Mouse (Mus musculus) forelimb bud, embryonic 11.5 days (tissue): ENCODE data around the gene Lsp1.

Experiments used
- DNase-seq: peaks from one replicate; pipeline ENCODE4 v3.0.0-alpha.2; 2012; ENCODE audit warnings: low read depth, low spot score

The Lsp1 gene

DNA sequence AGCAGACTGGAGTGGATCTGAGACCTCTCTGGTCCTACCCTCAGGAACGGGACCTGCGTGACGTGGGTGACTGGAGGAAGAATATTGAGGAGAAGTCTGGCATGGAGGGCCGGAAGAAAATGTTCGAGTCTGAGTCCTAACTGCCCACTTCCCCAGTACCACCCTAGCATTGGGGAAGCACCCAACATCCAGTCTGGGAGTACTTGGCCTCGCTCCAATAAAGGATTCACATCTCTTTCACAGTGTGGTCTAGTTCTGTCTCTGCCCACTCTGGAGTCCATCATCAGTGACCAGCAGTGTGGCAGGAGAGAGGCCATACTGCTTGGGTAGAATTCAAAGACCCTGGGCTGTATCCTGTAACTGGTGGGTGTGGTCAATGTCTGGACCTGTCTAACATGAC lies 16.4 kb upstream of the Lsp1 start:
- no peak for DNase-seq

DNA sequence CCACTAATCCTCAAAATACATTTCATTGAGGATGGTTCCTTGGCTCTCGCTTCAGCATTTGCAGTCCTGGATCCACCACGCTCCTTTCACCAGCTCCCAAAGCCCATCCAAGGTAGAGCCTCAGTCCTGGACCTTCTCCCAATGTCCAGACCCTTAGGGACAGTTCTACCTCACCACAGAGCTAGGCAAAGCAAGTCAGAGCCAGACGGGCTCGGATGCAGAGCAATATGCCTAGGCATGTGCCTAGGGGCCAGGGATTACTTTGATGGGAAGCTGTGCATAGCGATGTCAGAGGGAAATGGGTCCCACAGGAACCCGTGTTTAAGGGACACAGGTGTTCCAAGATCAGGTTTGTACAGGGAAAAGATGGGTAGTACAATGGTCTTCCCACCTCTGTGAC lies 15.3 kb upstream of the Lsp1 start:
- DNase-seq, result no peak

DNA sequence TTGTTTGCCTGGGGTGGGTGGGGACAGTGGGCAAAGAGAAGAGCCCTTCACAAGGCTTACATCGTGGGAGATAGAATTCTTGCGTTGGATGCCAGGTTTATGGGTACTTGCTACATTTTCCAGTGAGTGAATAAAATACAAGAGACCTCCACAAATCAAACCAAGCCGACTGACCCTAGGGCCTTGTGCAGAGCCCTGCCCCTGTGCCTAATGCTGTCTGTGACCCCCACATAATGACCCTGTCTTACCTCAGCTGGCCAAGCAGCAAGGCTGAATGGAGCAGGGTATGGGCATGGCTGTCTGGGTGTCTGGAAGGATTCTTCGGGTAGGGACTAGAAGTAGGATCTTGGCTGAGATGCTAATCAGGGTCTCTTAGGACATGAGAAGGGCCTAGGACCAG lies 14.3 kb upstream of the Lsp1 start:
- no peak for DNase-seq

DNA sequence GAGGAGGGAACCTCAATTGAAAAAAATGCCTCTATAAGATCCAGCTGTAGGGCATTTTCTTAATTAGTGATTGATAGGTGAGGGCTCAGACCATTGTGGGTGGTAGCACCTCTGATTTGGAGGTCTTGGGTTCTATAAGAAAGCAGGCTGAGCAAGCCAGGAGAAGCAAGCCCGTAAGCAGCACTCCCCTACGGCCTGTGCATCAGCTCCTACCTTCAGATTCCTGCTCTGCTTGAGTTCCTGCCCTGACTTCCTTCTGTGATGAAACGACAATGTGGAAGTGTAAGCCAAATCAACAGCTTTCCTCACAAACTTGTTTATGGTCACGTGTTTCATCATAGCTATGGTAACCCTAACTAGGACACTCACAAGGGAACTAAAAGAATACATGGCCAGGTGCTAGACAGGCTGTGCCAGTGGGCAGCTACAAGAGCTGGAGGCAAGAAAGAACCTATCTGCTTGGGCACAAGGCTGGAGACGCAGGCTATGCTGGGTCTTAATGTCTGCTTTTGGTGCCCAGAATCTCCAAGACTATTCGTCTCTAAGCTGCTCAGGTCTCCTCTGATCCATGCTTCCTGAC lies 11.5 kb upstream of the Lsp1 start:
- DNase-seq, result no peak

- DNase-seq, result no peak
Observed at GRCm38 (mm10) chr7:142454706-142455105, 5.9 kb upstream of the Lsp1 start.

DNA sequence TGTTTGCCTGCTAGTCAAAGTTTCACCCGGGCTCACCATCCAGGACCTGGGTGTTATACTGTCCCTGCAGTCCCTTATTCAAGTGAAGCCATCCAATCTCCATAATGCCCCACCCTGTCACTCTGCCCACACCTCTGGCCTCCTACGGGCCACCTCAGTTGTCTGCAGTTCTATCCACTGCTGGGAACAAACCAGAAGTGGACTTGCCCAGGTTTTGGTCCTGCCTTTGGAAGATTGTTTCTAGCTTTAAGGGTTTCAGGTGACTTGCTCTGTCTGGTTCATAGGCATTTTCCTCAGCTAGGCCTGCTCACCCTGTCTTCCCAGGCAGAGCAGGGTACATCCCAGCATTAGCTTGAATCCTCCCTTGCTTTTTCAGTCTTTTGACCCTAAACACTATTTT lies 5.4 kb upstream of the Lsp1 start:
- no peak for DNase-seq

GRCm38 (mm10) chr7:142456806-142457205 lies 3.8 kb upstream of the Lsp1 start:
- no peak for DNase-seq

GRCm38 (mm10) chr7:142457227-142457811 lies 3.3 kb upstream of the Lsp1 start:
- no peak for DNase-seq

DNA sequence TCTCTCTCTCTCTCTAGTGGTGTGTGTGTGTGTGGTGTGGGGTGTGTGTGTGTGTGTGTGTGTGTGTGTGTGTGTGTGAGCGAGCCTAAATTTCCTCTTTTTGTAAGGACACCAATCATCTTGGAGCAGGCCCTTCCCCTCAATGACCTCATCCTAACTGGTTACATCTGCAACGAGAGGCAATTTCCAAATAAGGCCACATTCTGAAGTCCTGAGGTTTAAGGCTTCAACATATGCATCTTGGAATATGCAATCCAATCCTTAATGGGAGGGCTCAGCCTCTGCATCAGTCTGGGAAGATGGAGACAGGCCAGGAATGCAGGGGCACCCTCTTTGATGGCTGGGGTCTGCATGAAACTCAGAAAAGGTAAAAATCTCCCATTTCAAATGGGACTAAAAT lies 2.6 kb upstream of the Lsp1 start:
- DNase-seq, result peak; percentile 71

- DNase-seq, result no peak
Observed at GRCm38 (mm10) chr7:142458676-142459298, 1.8 kb upstream of the Lsp1 start.

- DNase-seq, result no peak
Observed at GRCm38 (mm10) chr7:142459299-142459691, 1.3 kb upstream of the Lsp1 start.

DNA sequence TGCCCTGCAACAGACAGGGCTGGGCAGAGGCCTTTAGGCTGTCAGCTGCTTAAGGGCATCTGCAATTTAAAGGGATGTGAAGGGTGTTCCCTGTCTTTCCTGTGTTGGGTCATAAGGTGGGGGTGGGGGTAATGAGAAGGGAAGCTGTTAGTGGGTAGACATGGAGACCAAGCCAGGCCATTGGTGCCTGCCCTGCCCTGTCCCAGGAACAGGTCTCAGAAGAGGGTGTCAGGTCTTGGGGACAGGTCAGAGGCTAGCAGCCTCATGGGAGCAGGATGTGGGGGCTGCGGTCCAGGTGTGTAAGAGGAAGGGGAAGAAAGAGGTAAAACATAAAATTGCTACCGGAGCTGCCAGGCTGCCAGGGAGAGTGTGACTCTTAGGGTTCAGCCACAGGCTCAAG lies 837 bp downstream of the Lsp1 start:
- DNase-seq, result no peak

GRCm38 (mm10) chr7:142462190-142462589 lies 1.6 kb downstream of the Lsp1 start:
- no peak for DNase-seq

- DNase-seq, result no peak
Observed at GRCm38 (mm10) chr7:142462594-142463078, 2.0 kb downstream of the Lsp1 start.

DNA sequence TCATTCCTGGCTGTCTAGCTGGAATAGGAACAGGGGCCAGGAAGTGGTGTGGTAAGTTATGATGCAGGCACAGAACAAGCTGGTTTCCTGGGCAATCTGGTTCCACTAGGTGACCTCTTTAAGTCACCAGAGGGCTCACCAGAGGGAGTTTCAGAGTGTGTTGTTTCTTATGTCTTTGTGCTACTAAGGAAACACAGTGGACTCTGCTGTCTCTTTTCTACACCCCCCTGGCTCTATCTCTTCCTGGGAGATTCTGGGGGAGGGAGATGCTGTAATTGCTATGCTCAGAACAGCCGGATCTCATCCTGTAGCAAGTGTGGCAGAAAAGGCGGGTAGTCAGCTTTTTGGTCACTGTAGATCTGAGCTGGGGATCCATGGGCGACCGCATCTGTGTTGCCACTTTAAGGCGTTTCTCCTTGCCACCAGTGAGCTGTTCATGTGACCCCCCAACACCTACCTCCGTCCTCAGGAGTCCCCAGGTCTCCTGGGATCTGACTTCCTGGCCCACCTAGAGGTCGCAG lies 9.6 kb downstream of the Lsp1 start:
- DNase-seq, result no peak

DNA sequence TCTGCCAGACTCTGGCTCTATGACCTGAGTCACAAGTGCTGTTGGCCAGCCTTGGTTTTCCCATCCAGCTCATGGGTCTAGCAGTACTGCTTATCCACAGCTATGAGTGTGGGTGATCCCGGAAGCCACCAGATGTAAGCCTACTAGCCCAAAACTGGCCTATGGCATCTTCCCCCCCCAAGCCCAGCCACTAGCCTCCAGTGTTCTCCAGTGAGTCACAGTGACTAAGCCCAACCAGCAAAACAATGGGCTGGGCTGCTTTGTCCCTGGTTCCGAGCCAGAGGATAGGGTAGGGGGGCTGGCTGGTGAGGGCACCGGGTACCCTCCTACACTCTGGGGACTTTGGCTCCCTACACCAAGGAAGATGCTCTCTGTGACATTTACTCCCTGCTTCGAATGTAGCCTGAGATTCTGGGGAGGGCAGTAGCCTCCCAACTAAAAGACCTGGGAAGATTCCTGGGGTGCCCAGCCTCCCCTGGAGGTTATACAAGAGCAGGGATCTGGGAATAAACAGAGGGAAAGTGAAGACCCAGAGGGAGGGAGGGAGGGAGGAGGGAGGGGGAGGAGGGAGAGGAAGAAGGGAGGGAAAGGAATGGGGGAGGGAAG lies 10.3 kb downstream of the Lsp1 start:
- peak; percentile 62 for DNase-seq

- no peak for DNase-seq
Observed at GRCm38 (mm10) chr7:142471414-142471861, 10.8 kb downstream of the Lsp1 start.

DNA sequence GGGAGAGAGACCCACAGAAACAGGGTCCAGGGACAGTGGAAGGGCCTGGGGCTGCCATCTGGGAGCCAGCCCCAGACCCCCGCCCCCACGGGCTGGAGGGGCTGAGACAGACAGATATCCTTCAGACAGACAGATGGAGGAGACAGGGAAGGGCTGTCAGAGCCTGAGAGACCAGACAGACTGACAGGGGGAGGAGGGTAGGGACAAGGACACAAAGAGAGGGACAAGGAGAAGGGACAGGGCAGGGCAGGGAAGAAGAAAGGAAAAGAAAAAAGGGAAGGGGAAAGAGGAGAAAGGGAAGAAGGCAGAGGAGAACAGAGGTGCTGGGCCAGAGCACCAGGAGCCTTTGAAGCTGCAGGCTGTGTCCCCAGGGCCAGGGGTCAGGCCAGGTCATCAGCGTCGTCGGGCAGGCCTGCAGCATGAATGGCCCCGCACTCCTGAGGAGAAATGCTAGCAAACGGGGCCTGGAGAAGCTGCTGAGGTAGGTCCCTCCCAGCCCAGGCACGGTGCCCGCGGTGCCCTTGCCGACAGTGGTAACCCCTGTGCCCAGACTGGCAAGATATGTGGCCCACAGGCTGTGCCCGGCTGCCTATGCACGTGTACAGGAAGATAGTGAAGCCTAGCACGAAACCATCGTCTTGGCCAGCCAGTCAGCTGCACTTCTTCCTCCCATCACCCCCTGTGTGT lies 11.4 kb downstream of the Lsp1 start:
- DNase-seq, result no peak

DNA sequence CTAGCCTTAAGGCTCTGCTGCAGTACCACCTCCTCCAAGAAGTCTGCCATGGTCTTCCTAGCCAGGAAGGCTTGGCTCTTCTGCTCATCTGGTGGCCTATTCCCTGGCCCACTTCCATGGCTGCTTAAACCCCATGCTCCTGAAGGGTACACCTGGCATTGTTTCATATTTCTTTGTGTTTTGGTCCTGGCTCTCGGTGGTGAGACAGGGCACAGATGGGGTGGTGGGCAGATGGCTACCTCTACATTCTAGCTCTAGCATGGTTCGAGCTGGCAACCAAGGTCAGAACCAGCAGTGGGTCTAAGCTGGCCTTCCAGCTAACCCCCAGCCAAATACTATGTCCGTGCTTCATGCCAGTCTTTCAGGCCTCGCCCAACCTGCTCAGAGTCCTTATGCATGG lies 12.3 kb downstream of the Lsp1 start:
- no peak for DNase-seq

DNA sequence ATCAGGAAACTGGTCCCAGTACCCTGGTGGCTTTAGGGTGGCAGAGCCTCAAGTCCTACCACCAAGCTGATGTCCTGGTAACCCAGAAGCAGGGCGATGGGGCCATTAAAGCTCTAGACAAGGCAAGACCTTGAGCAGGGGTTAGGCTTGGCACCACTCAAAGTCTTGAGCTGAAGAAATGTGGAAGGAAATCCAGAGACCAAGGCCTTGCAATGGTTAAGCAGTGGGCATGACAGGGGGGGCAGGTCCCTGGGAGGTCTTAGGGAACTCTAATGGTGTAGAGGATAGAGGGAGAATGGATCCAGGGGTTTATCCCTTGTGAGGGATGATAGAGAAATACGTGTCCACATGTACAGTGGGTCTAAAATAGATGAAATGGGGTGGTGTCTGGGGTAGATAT lies 12.9 kb downstream of the Lsp1 start:
- DNase-seq, result no peak

GRCm38 (mm10) chr7:142474799-142475198 lies 14.2 kb downstream of the Lsp1 start:
- no peak for DNase-seq

- DNase-seq, result no peak
Observed at GRCm38 (mm10) chr7:142475641-142476040, 15.0 kb downstream of the Lsp1 start.
